Mouse (Mus musculus) hindlimb bud, embryonic 11.5 days (tissue): ENCODE results near the gene Htr6.

Experiments
- DNase-seq: peaks from one replicate; pipeline ENCODE4 v3.0.0-alpha.2; 2012; ENCODE audit warnings: low read depth, low spot score; ENCODE audit errors: extremely low spot score

Gene Htr6

GRCm38 (mm10) chr4:139011201-139011702 is 64.1 kb downstream of the Htr6 start:
- DNase-seq = no peak
